Mouse (Mus musculus) cortical plate, adult 2 months (tissue): ENCODE measurements around the gene Lonp2.

Experiments used
- CTCF ChIP-seq: fragments of 200-500 bp; IDR thresholded peaks from 2 replicates; pipeline ENCODE4 v1.5.1; 2011; ENCODE audit warnings: mild to moderate bottlenecking, control low read depth, low read length; ENCODE audit not compliant: insufficient read depth; ENCODE audit errors: extremely low read depth
- POLR2A ChIP-seq: fragments of 200-500 bp; IDR thresholded peaks from 2 replicates; pipeline ENCODE4 v1.6.1; 2011; ENCODE audit warnings: mild to moderate bottlenecking, low read length, control low read depth; ENCODE audit not compliant: insufficient read depth; ENCODE audit errors: extremely low read depth

DNA sequence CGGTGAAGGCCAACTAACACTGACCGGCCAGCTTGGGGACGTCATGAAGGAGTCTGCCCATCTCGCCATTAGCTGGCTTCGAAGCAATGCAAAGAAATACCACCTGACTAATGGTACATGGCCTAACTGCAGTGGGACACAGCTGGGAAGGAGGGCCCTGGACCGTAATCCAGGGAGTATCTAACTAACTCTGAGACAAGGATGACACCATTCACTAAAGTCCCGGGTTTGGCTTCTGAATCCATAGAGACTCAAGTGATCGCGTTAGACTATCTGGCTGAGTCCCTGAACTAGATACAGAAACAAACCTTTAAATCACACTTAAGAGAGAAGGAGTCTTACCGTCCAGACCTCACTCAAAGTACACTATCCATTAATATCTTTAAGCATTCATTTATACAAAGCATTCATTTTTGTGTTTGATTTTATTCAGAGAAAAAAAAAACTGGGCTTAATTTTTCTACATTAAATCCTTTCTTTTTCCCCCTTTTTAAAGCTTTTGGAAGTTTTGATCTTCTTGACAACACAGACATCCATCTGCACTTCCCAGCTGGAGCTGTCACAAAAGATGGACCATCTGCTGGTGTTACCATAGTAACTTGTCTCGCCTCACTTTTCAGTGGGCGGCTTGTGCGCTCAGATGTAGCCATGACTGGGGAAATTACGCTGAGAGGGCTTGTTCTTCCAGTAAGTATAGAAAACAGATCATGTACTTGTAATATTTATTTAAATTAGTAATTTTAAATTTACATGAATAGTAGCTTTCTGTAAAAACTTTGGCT lies 89.8 kb downstream of the Lonp2 start:
- TF ChIP-seq POLR2A (no peak), CTCF (no peak)
